In the genomic region with DNA sequence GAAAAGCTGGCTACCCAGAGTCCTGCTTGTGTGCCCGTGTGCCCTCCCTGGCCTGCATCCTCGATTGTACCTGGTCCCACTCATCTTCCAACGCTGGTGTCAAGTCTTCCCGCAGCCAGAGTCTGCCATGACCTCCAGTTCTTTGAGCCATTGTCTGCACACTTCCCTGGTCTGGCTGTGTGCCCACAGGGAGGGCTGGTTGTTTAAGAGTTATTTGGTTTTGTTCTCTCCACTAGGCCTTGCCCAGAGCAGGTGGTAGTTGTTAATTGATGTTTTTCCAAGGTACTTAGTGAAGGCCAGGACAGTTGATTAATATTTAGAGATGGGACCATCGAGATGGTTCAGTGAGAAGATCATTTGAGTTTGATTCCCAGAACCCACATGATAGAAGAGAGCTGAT, we compare ENCODE assay signal across 9 mouse cellular contexts. TPM values are rescaled to one million over a fixed set of nuclear protein-coding genes. Genes with fewer than 3 reads are reported as not detected.
DNase-seq lines count a peak whose midpoint lies in the region; ATAC-seq and TF ChIP-seq lines count a peak whose summit lies in the region.
"Had no signal": no experiment of that assay in that cellular context is flagged by ENCODE, and none has a peak within 500 bp of the region (broad histone marks: within the 10 kb centered on the region; RNA-seq: fewer than 3 reads in every experiment).

No protein-coding gene starts in this region.

- no peak overlapping the region for H3K4me2 ChIP-seq in hindbrain, embryonic 14.5 days (replicated peaks)
- no peak overlapping the region for H3K4me2 ChIP-seq in hindbrain, embryonic 12.5 days (replicated peaks)
- no peak overlapping the region for H3K4me2 ChIP-seq in limb, embryonic 13.5 days (replicated peaks)
- H3K4me2 ChIP-seq: heart, embryonic 12.5 days had no signal

- TF ChIP-seq POLR2A in ES-Bruce4 (IDR thresholded peaks at IDR 0.05; ENCODE audit: insufficient read depth, low read length): no peak

- H3K9me3 ChIP-seq in hindbrain, embryonic 14.5 days (ENCODE audit: control insufficient read depth, low read length): no peaks in the 10 kb centered on the region
- no peaks in the 10 kb centered on the region for H3K9me3 ChIP-seq in hindbrain, embryonic 12.5 days (replicated peaks)
- no peaks in the 10 kb centered on the region for H3K9me3 ChIP-seq in ES-Bruce4 (replicated peaks; ENCODE audit: control insufficient read depth, insufficient read depth, low read length, poor library complexity, severe bottlenecking)
- no peaks in the 10 kb centered on the region for H3K9me3 ChIP-seq in limb, embryonic 13.5 days
- H3K9me3 ChIP-seq: heart, embryonic 12.5 days had no signal

- TF ChIP-seq EP300 in ES-Bruce4 (IDR thresholded peaks at IDR 0.05; ENCODE audit: insufficient read depth, low read depth, low read length): no peak

- no peak overlapping the region for H3K9ac ChIP-seq in hindbrain, embryonic 14.5 days
- no peak overlapping the region for H3K9ac ChIP-seq in hindbrain, embryonic 12.5 days
- H3K9ac ChIP-seq in ES-Bruce4 (ENCODE audit: low read depth, poor library complexity, severe bottlenecking): peak overlapping the region; percentile 22; the same call in 1 of the 2 replicates
- H3K9ac ChIP-seq in limb, embryonic 13.5 days: no peak overlapping the region
- H3K9ac ChIP-seq: heart, embryonic 12.5 days had no signal

- TF ChIP-seq CTCF in ES-Bruce4 (IDR thresholded peaks at IDR 0.05; ENCODE audit: low read depth, low read length): no peak

- 69% methylated on average over 5 of the region's 5 CpGs for WGBS in hindbrain, embryonic 14.5 days
- 70% methylated on average over 5 of the region's 5 CpGs for WGBS in hindbrain, embryonic 12.5 days
- 82% methylated on average over 5 of the region's 5 CpGs for WGBS in limb, embryonic 13.5 days

- no peak for ATAC-seq in hindbrain, embryonic 14.5 days (ENCODE audit: low FRiP score)
- no peak for ATAC-seq in hindbrain, embryonic 12.5 days (ENCODE audit: low FRiP score)
- ATAC-seq in limb, embryonic 13.5 days (ENCODE audit: low FRiP score, low read depth): no peak
- ATAC-seq in cerebellum, adult (ENCODE audit: insufficient number of reproducible peaks, low FRiP score, low TSS enrichment): no peak

- no peaks in the 10 kb centered on the region; the same call in 1 of the 2 replicates for H3K27me3 ChIP-seq in hindbrain, embryonic 14.5 days (ENCODE audit: control insufficient read depth, insufficient read depth, low read length)
- no peaks in the 10 kb centered on the region for H3K27me3 ChIP-seq in hindbrain, embryonic 12.5 days
- no peaks in the 10 kb centered on the region for H3K27me3 ChIP-seq in ES-Bruce4 (ENCODE audit: control insufficient read depth, insufficient read depth, low read length, poor library complexity, severe bottlenecking)
- no peaks in the 10 kb centered on the region for H3K27me3 ChIP-seq in limb, embryonic 13.5 days
- H3K27me3 ChIP-seq: heart, embryonic 12.5 days had no signal

- no peaks in the 10 kb centered on the region for H3K36me3 ChIP-seq in hindbrain, embryonic 14.5 days (replicated peaks; ENCODE audit: control insufficient read depth, insufficient read depth)
- H3K36me3 ChIP-seq in hindbrain, embryonic 12.5 days: no peaks in the 10 kb centered on the region
- 0 out of 2 replicates have a peak, but pooled peaks cover 2% of the 10 kb centered on the region for H3K36me3 ChIP-seq in ES-Bruce4 (ENCODE audit: control insufficient read depth, insufficient read depth, low read length, poor library complexity, severe bottlenecking)
- H3K36me3 ChIP-seq in limb, embryonic 13.5 days: peaks cover 16% of the 10 kb centered on the region

- no peak overlapping the region for H3K4me3 ChIP-seq in hindbrain, embryonic 14.5 days (replicated peaks; ENCODE audit: low read length)
- H3K4me3 ChIP-seq in hindbrain, embryonic 12.5 days: no peak overlapping the region
- no peak overlapping the region for H3K4me3 ChIP-seq in ES-Bruce4 (ENCODE audit: low read depth, low read length)
- H3K4me3 ChIP-seq in limb, embryonic 13.5 days: no peak overlapping the region
- H3K4me3 ChIP-seq: heart, embryonic 12.5 days; left cerebral cortex, adult 2 months had no signal

- DNase-seq in hindbrain, embryonic 14.5 days (ENCODE audit: low spot score): no peak
- peak; percentile 40 to 51 for DNase-seq in adrenal gland, postnatal 36 days
- DNase-seq in Muller cell, postnatal 12 days (ENCODE audit: inconsistent ontology term): no peak

- peak overlapping the region; percentile 57; the same call in 1 of the 2 replicates for H3K27ac ChIP-seq in hindbrain, embryonic 14.5 days
- H3K27ac ChIP-seq in hindbrain, embryonic 12.5 days: no peak overlapping the region
- peak overlapping the region; percentile 92 for H3K27ac ChIP-seq in ES-Bruce4 (ENCODE audit: insufficient read depth, low read length)
- peak overlapping the region; percentile 69; the same call in 1 of the 2 replicates for H3K27ac ChIP-seq in limb, embryonic 13.5 days

- peaks cover 18% of the 10 kb centered on the region; the same call in 1 of the 2 replicates for H3K4me1 ChIP-seq in hindbrain, embryonic 14.5 days (replicated peaks; ENCODE audit: control insufficient read depth, insufficient read depth, low read length)
- peaks cover 19% of the 10 kb centered on the region for H3K4me1 ChIP-seq in hindbrain, embryonic 12.5 days
- peaks cover 10% of the 10 kb centered on the region for H3K4me1 ChIP-seq in ES-Bruce4 (ENCODE audit: control insufficient read depth, insufficient read depth, low read length)
- H3K4me1 ChIP-seq in limb, embryonic 13.5 days: peaks cover 55% of the 10 kb centered on the region

RNA-seq across cellular contexts. Expression of gene Itgb5, which starts 54.7 kb away (rescaled TPM):
- polyA plus RNA-seq in hindbrain, embryonic 14.5 days (2014; fragmentation: Nextera tagmentation; extraction: Ambion mirVana): 27.1 and 27.2 TPM in 2 replicates
- polyA plus RNA-seq in hindbrain, embryonic 12.5 days (2016; fragmentation: Nextera tagmentation; extraction: Ambion mirVana): 48.3 and 48.9 TPM in 2 replicates
- polyA plus RNA-seq in ES-Bruce4 (2011; ENCODE audit: insufficient read depth, insufficient read length, low read depth, missing spikeins): 59.7 and 64.5 TPM in 2 replicates
- 100 to 1,000 TPM; 178 to 230 TPM for total RNA-seq in adrenal gland, postnatal 36 days (2021)
- polyA plus RNA-seq in limb, embryonic 13.5 days (2015; fragmentation: Nextera tagmentation; extraction: Ambion mirVana): 59.6 and 61.0 TPM in 2 replicates

Comparison
In these comparisons a context has a peak if more than half of its experiments do, and no peak if none do; other contexts are left out.
1. DNase-seq: peak in adrenal gland, postnatal 36 days (2 of 2); none in hindbrain, embryonic 14.5 days (single experiment) and Muller cell, postnatal 12 days (single experiment).